Mouse (Mus musculus) liver, embryonic 15.5 days (tissue): ENCODE results near the gene Tmem265. TPM values are rescaled to one million over a fixed set of nuclear protein-coding genes. Genes with fewer than 3 reads are reported as not detected.
A peak's percentile ranks its signal among the peaks of the same experiment; 100 is the strongest.

Experiments used
- ATAC-seq: fragments of 200-750 bp; cut with Nextera tagmentation; 2 replicates; pipeline ENCODE4 v1.8.0; 2017; ENCODE audit warnings: moderate number of reproducible peaks, mild to moderate bottlenecking, moderate library complexity; ENCODE audit not compliant: insufficient read depth
- H3K27ac ChIP-seq: fragments of 300-500 bp; sonication (generic); replicated peaks from 2 replicates; pipeline ENCODE4 v1.5.1; 2015; ENCODE audit warnings: mild to moderate bottlenecking, inconsistent platforms
- H3K27me3 ChIP-seq: fragments of 300-500 bp; sonication (generic); 2 replicates; pipeline ENCODE4 v1.6.1; 2015; ENCODE audit warnings: mild to moderate bottlenecking, inconsistent platforms
- H3K36me3 ChIP-seq: fragments of 300-500 bp; sonication (generic); replicated peaks from 2 replicates; pipeline ENCODE4 v1.6.1; 2015; ENCODE audit warnings: moderate library complexity, mild to moderate bottlenecking, inconsistent platforms
- H3K4me1 ChIP-seq: fragments of 300-500 bp; sonication (generic); replicated peaks from 2 replicates; pipeline ENCODE4 v1.6.1; 2015; ENCODE audit warnings: inconsistent platforms
- H3K4me2 ChIP-seq: fragments of 300-500 bp; sonication (generic); 2 replicates; pipeline ENCODE4 v1.6.1; 2015; ENCODE audit warnings: moderate library complexity, mild to moderate bottlenecking, inconsistent platforms
- H3K4me3 ChIP-seq: fragments of 300-500 bp; sonication (generic); replicated peaks from 2 replicates; pipeline ENCODE4 v1.5.1; 2015; ENCODE audit warnings: mild to moderate bottlenecking, inconsistent platforms
- H3K9ac ChIP-seq: fragments of 300-500 bp; sonication (generic); 2 replicates; pipeline ENCODE4 v1.6.1; 2015; ENCODE audit warnings: moderate library complexity, mild to moderate bottlenecking, inconsistent platforms
- H3K9me3 ChIP-seq: fragments of 300-500 bp; sonication (generic); replicated peaks from 2 replicates; pipeline ENCODE4 v1.6.1; 2016; ENCODE audit warnings: inconsistent platforms
- WGBS: fragments of 180-500 bp; shearing (Covaris S2); methylation state at CpG from one replicate; pipeline ENCODE4 v1.1.7; 2015; ENCODE audit warnings: mixed read lengths; ENCODE audit not compliant: insufficient replicate concordance; 5-methylcytosine and 5-hydroxymethylcytosine counted together
- polyA plus RNA-seq: library from polyadenylated mRNA; unstranded; fragments of >200 nt; fragmentation: Nextera tagmentation; extraction: Ambion mirVana; gene quantifications from 2 replicates; pipeline ENCODE4 v1.2.1, GENCODE M21; 2015

Gene Tmem265
- polyA plus RNA-seq, 1 experiment from 2014 or later: 2.7 TPM

- ATAC-seq: no peak
- Histone ChIP-seq H3K36me3 (peaks cover 84% of the 10 kb centered on the region), H3K9me3 (no peaks in the 10 kb centered on the region), H3K4me3 (no peak overlapping the region), H3K27me3 (no peaks in the 10 kb centered on the region), H3K9ac (no peak overlapping the region), H3K27ac (no peak overlapping the region), H3K4me1 (no peaks in the 10 kb centered on the region), H3K4me2 (no peak overlapping the region)
- WGBS: 91% methylated on average over 11 of the region's 11 CpGs
Observed at GRCm38 (mm10) chr7:127560580-127560979, 610 bp upstream of the Tmem265 start.

- WGBS: 84% methylated on average over 6 of the region's 6 CpGs
- no peak for ATAC-seq
- Histone ChIP-seq H3K4me1 (no peaks in the 10 kb centered on the region), H3K4me3 (no peak overlapping the region), H3K27ac (no peak overlapping the region), H3K36me3 (peaks cover 74% of the 10 kb centered on the region), H3K9me3 (no peaks in the 10 kb centered on the region), H3K4me2 (no peak overlapping the region), H3K9ac (no peak overlapping the region), H3K27me3 (no peaks in the 10 kb centered on the region)
Observed at GRCm38 (mm10) chr7:127564381-127565150, 3.4 kb downstream of the Tmem265 start.

GRCm38 (mm10) chr7:127572895-127573471 lies 11.8 kb downstream of the Tmem265 start, which contains the start of gene Phkg2:
Gene Phkg2 (plus strand): TSS chr7:127573340.
- peak; percentile 99 for ATAC-seq
- peak within 1 kb of the TSS; percentile 76 for H3K27ac ChIP-seq
- peaks cover 28% of the 10 kb centered on the region for H3K4me1 ChIP-seq
- H3K4me3 ChIP-seq: peak within 1 kb of the TSS; percentile 86
- no peaks in the 10 kb centered on the region for H3K27me3 ChIP-seq
- H3K9me3 ChIP-seq: no peaks in the 10 kb centered on the region
- peaks cover 19% of the 10 kb centered on the region for H3K36me3 ChIP-seq
- peak within 1 kb of the TSS; percentile 88 for H3K9ac ChIP-seq
- peak within 1 kb of the TSS; percentile 92 for H3K4me2 ChIP-seq
- under 1% methylated on average over 17 of the region's 17 CpGs for WGBS

- Histone ChIP-seq H3K4me3 (peak overlapping the region; percentile 86), H3K9ac (peak overlapping the region; percentile 88), H3K36me3 (peaks cover 22% of the 10 kb centered on the region), H3K9me3 (no peaks in the 10 kb centered on the region), H3K4me1 (peaks cover 28% of the 10 kb centered on the region), H3K27ac (peak overlapping the region; percentile 76), H3K27me3 (no peaks in the 10 kb centered on the region), H3K4me2 (peak overlapping the region; percentile 92)
- WGBS: 0% methylated on average over 23 of the region's 28 CpGs
- peak; percentile 37 for ATAC-seq
Observed at GRCm38 (mm10) chr7:127573503-127574008, 12.4 kb downstream of the Tmem265 start.

- H3K27me3 ChIP-seq: no peaks in the 10 kb centered on the region
- no peaks in the 10 kb centered on the region for H3K9me3 ChIP-seq
- H3K4me1 ChIP-seq: peaks cover 28% of the 10 kb centered on the region
- peaks cover 21% of the 10 kb centered on the region for H3K36me3 ChIP-seq
- peak overlapping the region; percentile 88 for H3K9ac ChIP-seq
- 0 out of 2 replicates have a peak overlapping the region, but pooled peaks have one; percentile 38 for H3K27ac ChIP-seq
- H3K4me2 ChIP-seq: peak overlapping the region; percentile 92
- H3K4me3 ChIP-seq: peak overlapping the region; percentile 86
- WGBS: 11% methylated on average over 7 of the region's 7 CpGs
- no peak for ATAC-seq
Observed at GRCm38 (mm10) chr7:127574115-127574514, 12.9 kb downstream of the Tmem265 start.

- no peak overlapping the region for H3K4me3 ChIP-seq
- H3K9ac ChIP-seq: no peak overlapping the region
- peaks cover 63% of the 10 kb centered on the region for H3K36me3 ChIP-seq
- H3K9me3 ChIP-seq: no peaks in the 10 kb centered on the region
- H3K27me3 ChIP-seq: no peaks in the 10 kb centered on the region
- 81% methylated on average over 6 of the region's 6 CpGs for WGBS
- ATAC-seq: no peak
- H3K27ac ChIP-seq: no peak overlapping the region
- H3K4me1 ChIP-seq: peaks cover 33% of the 10 kb centered on the region
- no peak overlapping the region for H3K4me2 ChIP-seq
Observed at GRCm38 (mm10) chr7:127583260-127583659, 22.1 kb downstream of the Tmem265 start.

- Histone ChIP-seq H3K4me1 (peaks cover 44% of the 10 kb centered on the region), H3K27me3 (no peaks in the 10 kb centered on the region), H3K36me3 (peaks cover 55% of the 10 kb centered on the region), H3K27ac (0 out of 2 replicates have a peak overlapping the region, but pooled peaks have one; percentile 85), H3K9ac (no peak overlapping the region), H3K4me2 (no peak overlapping the region), H3K9me3 (no peaks in the 10 kb centered on the region), H3K4me3 (no peak overlapping the region)
- 81% methylated on average over 7 of the region's 7 CpGs for WGBS
- ATAC-seq: no peak
Observed at GRCm38 (mm10) chr7:127585031-127585430, 23.8 kb downstream of the Tmem265 start.

- Histone ChIP-seq H3K4me1 (peaks cover 51% of the 10 kb centered on the region), H3K27ac (peak overlapping the region; percentile 85), H3K27me3 (no peaks in the 10 kb centered on the region), H3K4me3 (0 out of 2 replicates have a peak overlapping the region, but pooled peaks have one; percentile 0), H3K36me3 (peaks cover 55% of the 10 kb centered on the region), H3K4me2 (peak overlapping the region; percentile 98), H3K9me3 (no peaks in the 10 kb centered on the region), H3K9ac (peak overlapping the region; percentile 35; the same call in 1 of the 2 replicates)
- 34% methylated on average over 6 of the region's 6 CpGs for WGBS
- peak; percentile 43 for ATAC-seq
Observed at GRCm38 (mm10) chr7:127586149-127586548, 25.0 kb downstream of the Tmem265 start.

GRCm38 (mm10) chr7:127587196-127587595 lies 26.0 kb downstream of the Tmem265 start:
- peak overlapping the region; percentile 89 for H3K4me3 ChIP-seq

GRCm38 (mm10) chr7:127588011-127588871 lies 27.1 kb downstream of the Tmem265 start, which contains the start of the genes Ccdc189 and Rnf40:
Gene Ccdc189 (minus strand): TSS chr7:127588595.
Gene Rnf40 (plus strand): TSS chr7:127588767.
- Histone ChIP-seq H3K9me3 (no peaks in the 10 kb centered on the region), H3K36me3 (peaks cover 55% of the 10 kb centered on the region), H3K4me1 (peaks cover 51% of the 10 kb centered on the region), H3K4me2 (peak within 1 kb of the TSS; percentile 98), H3K27me3 (no peaks in the 10 kb centered on the region), H3K27ac (peak within 1 kb of the TSS; percentile 85), H3K9ac (peak within 1 kb of the TSS; percentile 87), H3K4me3 (peak within 1 kb of the TSS; percentile 89)
- ATAC-seq: peak; percentile 90
- under 1% methylated on average over 50 of the region's 50 CpGs for WGBS

More at GRCm38 (mm10) chr7:127587196-127587595, 26.0 kb downstream of the Tmem265 start:
- WGBS: 66% methylated on average over 5 of the region's 5 CpGs
- Histone ChIP-seq H3K4me2 (peak overlapping the region; percentile 98), H3K27me3 (no peaks in the 10 kb centered on the region), H3K4me1 (peaks cover 51% of the 10 kb centered on the region), H3K27ac (peak overlapping the region; percentile 85), H3K9me3 (no peaks in the 10 kb centered on the region), H3K9ac (peak overlapping the region; percentile 56), H3K36me3 (peaks cover 55% of the 10 kb centered on the region)
- no peak for ATAC-seq
